Mouse (Mus musculus) intestine, postnatal 0 days (tissue): ENCODE measurements around the gene Gapvd1. TPM values are rescaled to one million over a fixed set of nuclear protein-coding genes. Genes with fewer than 3 reads are reported as not detected.

Source experiments
- ATAC-seq: fragments of 200-750 bp; cut with Nextera tagmentation; 2 replicates; pipeline ENCODE4 v1.8.0; 2017; ENCODE audit warnings: mild to moderate bottlenecking, moderate TSS enrichment, moderate library complexity
- H3K27ac ChIP-seq: fragments of 300-500 bp; sonication (generic); 2 replicates; pipeline ENCODE4 v1.5.1; 2014; ENCODE audit warnings: mild to moderate bottlenecking, low read depth, low read length, moderate library complexity
- H3K27me3 ChIP-seq: fragments of 300-500 bp; sonication (generic); replicated peaks from 2 replicates; pipeline ENCODE4 v1.6.1; 2014; ENCODE audit warnings: low read length, mixed read lengths; ENCODE audit not compliant: control insufficient read depth, insufficient read depth
- H3K36me3 ChIP-seq: fragments of 300-500 bp; sonication (generic); 2 replicates; pipeline ENCODE4 v1.6.1; 2014; ENCODE audit warnings: mild to moderate bottlenecking, moderate library complexity; ENCODE audit not compliant: control insufficient read depth, insufficient read depth
- H3K4me1 ChIP-seq: fragments of 300-500 bp; sonication (generic); replicated peaks from 2 replicates; pipeline ENCODE4 v1.6.1; 2014; ENCODE audit warnings: antibody characterized with exemption, low read length, mixed read lengths; ENCODE audit not compliant: control insufficient read depth, insufficient read depth
- H3K4me2 ChIP-seq: fragments of 300-500 bp; sonication (generic); replicated peaks from 2 replicates; pipeline ENCODE4 v1.6.1; 2014; ENCODE audit warnings: low read depth, mild to moderate bottlenecking, moderate library complexity
- H3K4me3 ChIP-seq: fragments of 300-500 bp; sonication (generic); 2 replicates; pipeline ENCODE4 v1.5.1; 2014; ENCODE audit warnings: low read depth, low read length
- H3K9ac ChIP-seq: fragments of 300-500 bp; sonication (generic); 2 replicates; pipeline ENCODE4 v1.6.1; 2014; ENCODE audit warnings: mild to moderate bottlenecking, low read depth, low read length
- H3K9me3 ChIP-seq: fragments of 300-500 bp; sonication (generic); 2 replicates; pipeline ENCODE4 v1.6.1; 2016; ENCODE audit warnings: mixed run types; ENCODE audit not compliant: control insufficient read depth
- CTCF ChIP-seq: sonication (generic); IDR thresholded peaks from 2 replicates; pipeline ENCODE4 v1.5.1; 2016; ENCODE audit warnings: low read depth, mild to moderate bottlenecking, control low read depth, antibody characterized with exemption, moderate library complexity
- WGBS: fragments of 180-500 bp; shearing (Covaris S2); extraction: QIAGEN DNeasy Blood & Tissue Kit; methylation state at CpG from one replicate; pipeline ENCODE4 v1.1.7; 2014; 5-methylcytosine and 5-hydroxymethylcytosine counted together
- polyA plus RNA-seq: library from polyadenylated mRNA; unstranded; fragments of >200 nt; fragmentation: Nextera tagmentation; extraction: Ambion mirVana; gene quantifications from 2 replicates; pipeline ENCODE4 v1.2.1, GENCODE M21; 2015

Gapvd1 gene
- polyA plus RNA-seq, 1 experiment from 2014 or later = 31.3 TPM

- H3K9ac ChIP-seq = no peak overlapping the region
- TF ChIP-seq CTCF = no peak
- H3K27ac ChIP-seq = no peak overlapping the region
- no peak overlapping the region for H3K4me3 ChIP-seq
- 92% methylated on average over 6 of the region's 6 CpGs for WGBS
- no peak for ATAC-seq
- H3K4me1 ChIP-seq = no peaks in the 10 kb centered on the region
- no peaks in the 10 kb centered on the region for H3K9me3 ChIP-seq
- H3K27me3 ChIP-seq = no peaks in the 10 kb centered on the region
- H3K4me2 ChIP-seq = no peak overlapping the region
- peaks cover 80% of the 10 kb centered on the region for H3K36me3 ChIP-seq
Measured at GRCm38 (mm10) chr2:34711904-34712303, 43.1 kb downstream of the Gapvd1 start.

- Histone ChIP-seq H3K27me3 (no peaks in the 10 kb centered on the region), H3K4me3 (no peak overlapping the region), H3K4me2 (no peak overlapping the region), H3K27ac (no peak overlapping the region), H3K9ac (no peak overlapping the region), H3K4me1 (no peaks in the 10 kb centered on the region), H3K9me3 (no peaks in the 10 kb centered on the region), H3K36me3 (peaks cover 85% of the 10 kb centered on the region)
- no peak for ATAC-seq
- 90% methylated on average over 1 of the region's 1 CpGs for WGBS
- TF ChIP-seq CTCF = no peak
Measured at GRCm38 (mm10) chr2:34708675-34709074, 46.4 kb downstream of the Gapvd1 start.

GRCm38 (mm10) chr2:34696592-34696991 is 58.4 kb downstream of the Gapvd1 start:
- Histone ChIP-seq H3K27me3 (no peaks in the 10 kb centered on the region), H3K4me3 (no peak overlapping the region), H3K9ac (no peak overlapping the region), H3K9me3 (no peaks in the 10 kb centered on the region), H3K27ac (no peak overlapping the region), H3K4me1 (no peaks in the 10 kb centered on the region), H3K36me3 (peaks cover 82% of the 10 kb centered on the region), H3K4me2 (no peak overlapping the region)
- no peak for TF ChIP-seq CTCF
- ATAC-seq = no peak

- WGBS = 91% methylated on average over 10 of the region's 10 CpGs
- Histone ChIP-seq H3K9me3 (no peaks in the 10 kb centered on the region), H3K27ac (no peak overlapping the region)
Measured at GRCm38 (mm10) chr2:34692861-34693260, 62.2 kb downstream of the Gapvd1 start.

GRCm38 (mm10) chr2:34684076-34684870 is 70.8 kb downstream of the Gapvd1 start:
- 86% methylated on average over 9 of the region's 9 CpGs for WGBS
- Histone ChIP-seq H3K4me1 (no peaks in the 10 kb centered on the region), H3K27me3 (no peaks in the 10 kb centered on the region), H3K9ac (no peak overlapping the region), H3K27ac (no peak overlapping the region), H3K4me3 (no peak overlapping the region), H3K36me3 (peaks cover 61% of the 10 kb centered on the region), H3K9me3 (no peaks in the 10 kb centered on the region), H3K4me2 (no peak overlapping the region)
- TF ChIP-seq CTCF = no peak
- ATAC-seq = no peak

More at GRCm38 (mm10) chr2:34692861-34693260, 62.2 kb downstream of the Gapvd1 start:
- TF ChIP-seq CTCF = no peak
- Histone ChIP-seq H3K4me1 (no peaks in the 10 kb centered on the region), H3K27me3 (no peaks in the 10 kb centered on the region), H3K4me3 (no peak overlapping the region), H3K36me3 (peaks cover 79% of the 10 kb centered on the region), H3K9ac (no peak overlapping the region), H3K4me2 (no peak overlapping the region)
- ATAC-seq = no peak

- H3K4me2 ChIP-seq = no peak overlapping the region
- H3K4me1 ChIP-seq = no peaks in the 10 kb centered on the region
- TF ChIP-seq CTCF = no peak
- H3K4me3 ChIP-seq = no peak overlapping the region
- H3K27me3 ChIP-seq = no peaks in the 10 kb centered on the region
- peaks cover 39% of the 10 kb centered on the region for H3K36me3 ChIP-seq
- no peak overlapping the region for H3K9ac ChIP-seq
- 86% methylated on average over 4 of the region's 4 CpGs for WGBS
- ATAC-seq = no peak
- H3K9me3 ChIP-seq = no peaks in the 10 kb centered on the region
- H3K27ac ChIP-seq = peak overlapping the region; percentile 8; the same call in 1 of the 2 replicates
Measured at GRCm38 (mm10) chr2:34677976-34678375, 77.1 kb downstream of the Gapvd1 start.

GRCm38 (mm10) chr2:34677061-34677460 is 78.0 kb downstream of the Gapvd1 start:
- Histone ChIP-seq H3K9me3 (no peaks in the 10 kb centered on the region), H3K4me1 (no peaks in the 10 kb centered on the region), H3K9ac (no peak overlapping the region), H3K27me3 (no peaks in the 10 kb centered on the region), H3K27ac (no peak overlapping the region), H3K36me3 (peaks cover 34% of the 10 kb centered on the region), H3K4me3 (no peak overlapping the region), H3K4me2 (no peak overlapping the region)
- 91% methylated on average over 8 of the region's 8 CpGs for WGBS
- TF ChIP-seq CTCF = no peak
- no peak for ATAC-seq
